Mouse (Mus musculus) kidney, adult 10 weeks (tissue): ENCODE data around the gene Gng7. TPM values are rescaled to one million over a fixed set of nuclear protein-coding genes. Genes with fewer than 3 reads are reported as not detected.

Source experiments
- polyA plus RNA-seq: library from polyadenylated mRNA; stranded (reverse); fragments of 350-450 nt; fragmentation: Illumina TruSeq; extraction: RNeasy Lipid Tissue Mini Kit (QIAGEN cat#74804); gene quantifications from one replicate; pipeline ENCODE4 v1.2.3, GENCODE M21; 2014; ENCODE audit warnings: low read depth, low replicate concordance

Gng7 gene
- 1.1 TPM for polyA plus RNA-seq

GRCm38 (mm10) chr10:81014393-81015384, at the start of gene Gng7:
Gng7 (minus strand) TSS chr10:81014945.

GRCm38 (mm10) chr10:81059603-81060543, 45.1 kb upstream of the Gng7 start, which contains the start of gene Sgta:
Sgta (minus strand) TSS chr10:81060181.

DNA sequence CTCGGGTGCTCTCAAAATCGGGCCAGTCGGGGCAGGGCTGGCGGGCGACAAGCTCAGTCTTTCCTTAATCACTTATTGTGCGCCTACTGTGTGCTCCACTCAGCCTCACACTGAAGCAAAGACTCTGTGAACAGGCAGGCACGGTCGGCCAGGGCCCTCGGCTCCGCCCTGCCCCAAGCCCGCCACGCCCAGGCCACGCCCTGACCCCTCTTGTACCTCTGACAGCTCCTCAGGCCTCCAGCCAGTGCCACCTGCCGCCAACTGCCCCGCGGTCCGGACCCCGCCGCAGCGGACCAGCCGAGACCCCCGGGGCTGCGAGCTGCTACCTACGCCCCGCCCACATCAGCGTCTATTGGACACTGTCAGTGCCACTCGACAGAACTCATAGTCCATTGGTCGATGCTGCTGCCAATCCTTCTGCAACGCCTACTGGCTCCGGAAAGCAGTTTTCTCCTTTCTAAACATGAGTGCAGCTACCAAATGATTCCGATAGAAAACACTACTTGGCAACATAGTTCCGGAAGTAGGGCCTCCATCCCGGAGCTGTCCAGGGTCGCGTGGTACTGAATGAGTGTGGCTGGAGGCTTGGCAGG, 22.3 kb upstream of the Gng7 start, which contains the start of gene Slc39a3:
TSS of gene Slc39a3 (minus strand) at position 439 of the 593 bp plus-strand sequence.

DNA sequence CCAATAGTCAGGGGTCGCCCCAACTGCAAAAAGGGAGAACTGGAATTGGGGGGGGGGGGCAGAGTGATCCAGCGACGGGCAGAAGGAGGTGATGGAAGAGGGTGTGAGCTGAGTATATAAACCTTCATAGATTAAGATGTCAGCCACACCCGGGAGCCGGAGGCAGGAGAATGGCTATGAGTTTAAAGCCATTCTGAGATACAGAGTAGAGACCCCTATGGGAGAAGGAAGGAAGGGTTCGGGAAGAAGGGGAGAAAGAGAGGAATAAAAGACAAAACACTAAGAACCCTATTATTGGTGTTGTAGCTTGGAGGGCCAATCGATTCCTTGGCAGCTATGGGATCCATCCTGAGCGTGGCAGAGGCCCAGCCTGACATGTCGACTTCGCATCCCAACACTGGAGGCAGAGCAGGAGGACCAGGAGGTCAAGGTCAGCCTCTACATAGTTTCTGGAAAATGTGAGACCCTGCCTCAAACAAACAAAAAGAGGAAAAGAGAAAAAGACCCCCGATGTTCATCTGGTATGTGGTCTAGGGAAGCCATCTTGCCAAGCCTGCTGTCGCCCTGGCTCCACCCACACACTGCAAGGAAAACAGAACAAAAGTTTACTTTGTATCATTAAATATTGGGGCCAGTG, 11.0 kb upstream of the Gng7 start, which contains the start of gene Diras1:
TSS of gene Diras1 (minus strand) at position 24 of the 637 bp plus-strand sequence.

GRCm38 (mm10) chr10:80929299-80930226, 85.2 kb downstream of the Gng7 start, which contains the start of gene Gadd45b:
Gadd45b (plus strand) TSS chr10:80930073.

DNA sequence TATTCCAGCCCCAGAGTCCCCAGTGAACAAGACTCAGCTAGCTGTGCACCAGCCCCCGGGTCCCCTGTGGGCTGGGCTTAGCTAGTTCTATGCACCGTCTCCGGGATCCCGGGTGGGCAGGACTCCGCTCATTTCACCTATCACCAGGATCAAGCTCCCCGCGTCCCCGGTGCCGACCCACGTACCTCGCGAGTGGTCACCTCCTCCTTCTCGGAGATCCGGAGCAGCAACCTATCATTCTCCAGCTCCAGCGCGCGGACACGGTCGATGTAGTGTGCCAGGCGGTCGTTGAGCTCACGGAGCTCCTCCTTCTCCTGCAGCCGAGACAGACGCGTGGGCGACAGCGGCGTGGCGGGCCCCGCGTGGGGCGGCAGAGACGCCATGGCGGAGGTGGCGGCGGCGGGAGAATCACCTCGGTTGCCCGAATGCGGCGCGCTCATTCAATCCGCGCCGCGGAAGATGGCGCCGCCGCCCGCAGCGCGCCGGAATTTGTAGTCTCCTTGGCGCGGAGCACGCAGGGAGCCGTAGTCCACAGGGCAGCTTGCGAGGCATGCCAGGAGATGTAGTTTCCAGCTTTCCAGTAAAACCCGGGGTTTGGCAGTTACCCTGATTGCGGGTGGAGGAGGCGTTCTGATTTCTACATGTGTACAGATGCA, 96.8 kb downstream of the Gng7 start, which contains the start of gene Lmnb2:
TSS of gene Lmnb2 (minus strand) at position 467 of the 656 bp plus-strand sequence.

GRCm38 (mm10) chr10:80900318-80901247, 114.2 kb downstream of the Gng7 start, which contains the start of gene Timm13:
Timm13 (minus strand) TSS chr10:80900969.

Other genes with a start within 250 kb of the Gng7 start
- gene Sf3a2, start 216.7 kb downstream of the Gng7 start, polyA plus RNA-seq, result 2.2 TPM
- 1.5 TPM for gene Plekhj1, start 216.3 kb downstream of the Gng7 start, polyA plus RNA-seq
- not detected for gene Amh, start 209.7 kb downstream of the Gng7 start, polyA plus RNA-seq
- gene Jsrp1, start 201.4 kb downstream of the Gng7 start, polyA plus RNA-seq, result not detected
- gene Oaz1, start 188.3 kb downstream of the Gng7 start, polyA plus RNA-seq, result 171 TPM
- gene Lingo3, start 170.9 kb downstream of the Gng7 start, polyA plus RNA-seq, result not detected
- gene Lsm7, start 159.7 kb downstream of the Gng7 start, polyA plus RNA-seq, result 3.3 TPM
- not detected for gene Sppl2b, start 159.7 kb downstream of the Gng7 start, polyA plus RNA-seq
- not detected for gene Tmprss9, start 143.1 kb downstream of the Gng7 start, polyA plus RNA-seq
- gene Timm13, start 114.0 kb downstream of the Gng7 start, polyA plus RNA-seq, result not detected
- gene Lmnb2, start 96.7 kb downstream of the Gng7 start, polyA plus RNA-seq, result 0.24 TPM
- gene Gadd45b, start 84.9 kb downstream of the Gng7 start, polyA plus RNA-seq, result 2.3 TPM
- gene Diras1, start 10.7 kb upstream of the Gng7 start, polyA plus RNA-seq, result not detected
- 0.28 TPM for gene Slc39a3, start 22.5 kb upstream of the Gng7 start, polyA plus RNA-seq
- 0.61 TPM for gene Sgta, start 45.2 kb upstream of the Gng7 start, polyA plus RNA-seq
- gene Thop1, start 55.1 kb upstream of the Gng7 start, polyA plus RNA-seq, result not detected
- not detected for gene Creb3l3, start 83.9 kb upstream of the Gng7 start, polyA plus RNA-seq
- 2.1 TPM for gene Map2k2, start 91.0 kb upstream of the Gng7 start, polyA plus RNA-seq
- 8.1 TPM for gene Zbtb7a, start 120.3 kb upstream of the Gng7 start, polyA plus RNA-seq
- gene Pias4, start 153.0 kb upstream of the Gng7 start, polyA plus RNA-seq, result not detected
- 6.2 TPM for gene Eef2, start 161.7 kb upstream of the Gng7 start, polyA plus RNA-seq
- not detected for gene Dapk3, start 168.1 kb upstream of the Gng7 start, polyA plus RNA-seq
- not detected for gene 4930442H23Rik, start 168.9 kb upstream of the Gng7 start, polyA plus RNA-seq
- not detected for gene Nmrk2, start 187.1 kb upstream of the Gng7 start, polyA plus RNA-seq
- gene Atcay, start 215.9 kb upstream of the Gng7 start, polyA plus RNA-seq, result not detected
- 0.20 TPM for gene Zfr2, start 218.2 kb upstream of the Gng7 start, polyA plus RNA-seq
- not detected for gene Matk, start 238.0 kb upstream of the Gng7 start, polyA plus RNA-seq